Mouse (Mus musculus) cerebellum, postnatal 36 days (tissue): ENCODE results near the gene Gm11273.
"Not testable (repeated sequence)": the region's sequence is repeated elsewhere in the genome, so short reads cannot be mapped to it uniquely, and the experiment has no call there.

ENCODE experiments used
- DNase-seq, 2 experiments: peaks; one replicate each; pipeline ENCODE4 v3.0.0; 2021 to 2022; ENCODE audit warnings: mixed read lengths in 2 of 2

Gene Gm11273

GRCm38 (mm10) chr13:21501182-21501581 lies at the start of gene Gm11273:
TSS of gene Gm11273 (minus strand) at chr13:21501418.
- not testable (repeated sequence) for DNase-seq

- no peak for DNase-seq
Observed at GRCm38 (mm10) chr13:21550416-21551110, 49.3 kb upstream of the Gm11273 start.

- no peak for DNase-seq
Observed at GRCm38 (mm10) chr13:21549487-21549886, 48.3 kb upstream of the Gm11273 start.

- no peak for DNase-seq
Observed at GRCm38 (mm10) chr13:21542708-21543107, 41.5 kb upstream of the Gm11273 start, which contains the start of gene Olfr1366. TSS of gene Olfr1366 (minus strand) at chr13:21542808.

- peak; percentile 90 to 95 for DNase-seq
Observed at GRCm38 (mm10) chr13:21530781-21531201, 29.6 kb upstream of the Gm11273 start, which contains the start of gene Zkscan8. TSS of gene Zkscan8 (minus strand) at chr13:21531120.

- DNase-seq = no peak
Observed at GRCm38 (mm10) chr13:21530136-21530535, 28.9 kb upstream of the Gm11273 start.

- peak; percentile 80 to 81 for DNase-seq
Observed at GRCm38 (mm10) chr13:21506221-21506649, 5.0 kb upstream of the Gm11273 start.

- no peak for DNase-seq
Observed at GRCm38 (mm10) chr13:21502296-21502695, 1.1 kb upstream of the Gm11273 start.

GRCm38 (mm10) chr13:21495080-21495479 lies 6.1 kb downstream of the Gm11273 start, which contains the start of gene AK157302:
TSS of gene AK157302 (plus strand) at chr13:21495223.
- DNase-seq = peak; percentile 19 to 27

GRCm38 (mm10) chr13:21492847-21493246 lies 8.4 kb downstream of the Gm11273 start:
- DNase-seq = no peak

- no peak for DNase-seq
Observed at GRCm38 (mm10) chr13:21486881-21487280, 14.3 kb downstream of the Gm11273 start.

GRCm38 (mm10) chr13:21478759-21479670 lies 22.2 kb downstream of the Gm11273 start, which contains the start of the genes Zkscan4 and Gm10065:
TSS of gene Zkscan4 (plus strand) at chr13:21478907.
TSS of gene Gm10065 (minus strand) at chr13:21479441.
- peak; percentile 76 to 86 for DNase-seq

- DNase-seq = no peak
Observed at GRCm38 (mm10) chr13:21472427-21472826, 28.8 kb downstream of the Gm11273 start.

- no peak for DNase-seq
Observed at GRCm38 (mm10) chr13:21469097-21469496, 32.1 kb downstream of the Gm11273 start.

GRCm38 (mm10) chr13:21468061-21469019 lies 32.9 kb downstream of the Gm11273 start, which contains the start of gene Nkapl:
TSS of gene Nkapl (minus strand) at chr13:21468509.
- peak; percentile 84 to 86 for DNase-seq

- no peak for DNase-seq
Observed at GRCm38 (mm10) chr13:21467336-21467735, 33.9 kb downstream of the Gm11273 start.

- not testable (repeated sequence) for DNase-seq
Observed at GRCm38 (mm10) chr13:21462516-21462915, 38.7 kb downstream of the Gm11273 start.

GRCm38 (mm10) chr13:21456347-21456746 lies 44.9 kb downstream of the Gm11273 start:
- no peak for DNase-seq

GRCm38 (mm10) chr13:21454133-21454532 lies 47.1 kb downstream of the Gm11273 start:
- no peak for DNase-seq

GRCm38 (mm10) chr13:21453449-21453848 lies 47.8 kb downstream of the Gm11273 start, which contains the start of gene Zscan26:
TSS of gene Zscan26 (minus strand) at chr13:21453730.
- DNase-seq = peak; percentile 84 to 86

GRCm38 (mm10) chr13:21453042-21453441 lies 48.2 kb downstream of the Gm11273 start:
- DNase-seq = no peak
